Mouse (Mus musculus) kidney, embryonic 14.5 days (tissue): ENCODE measurements at regions not wholly inside any gene's neighbourhood (a gene's known extent, or its start where the extent isn't known, plus 50 kb on each side); places are given as distances from the start of the nearest gene placed in this dataset.

ENCODE experiments used
- ATAC-seq: fragments of 200-750 bp; cut with Nextera tagmentation; 2 replicates; pipeline ENCODE4 v1.8.0; 2017; ENCODE audit warnings: moderate number of reproducible peaks, mild to moderate bottlenecking, moderate TSS enrichment, moderate library complexity; ENCODE audit not compliant: low FRiP score, low TSS enrichment
- H3K27ac ChIP-seq: fragments of 300-500 bp; sonication (generic); 2 replicates; pipeline ENCODE4 v1.5.1; 2014; ENCODE audit warnings: low read depth, mild to moderate bottlenecking, low read length, moderate library complexity, mixed read lengths
- H3K27me3 ChIP-seq: fragments of 300-500 bp; sonication (generic); 2 replicates; pipeline ENCODE4 v1.6.1; 2014; ENCODE audit warnings: mild to moderate bottlenecking, low read length; ENCODE audit not compliant: control insufficient read depth, insufficient read depth
- H3K36me3 ChIP-seq: fragments of 300-500 bp; sonication (generic); 2 replicates; pipeline ENCODE4 v1.6.1; 2014; ENCODE audit warnings: low read length, mixed read lengths; ENCODE audit not compliant: control insufficient read depth, insufficient read depth
- H3K4me1 ChIP-seq: fragments of 300-500 bp; sonication (generic); 2 replicates; pipeline ENCODE4 v1.6.1; 2014; ENCODE audit warnings: low read length, mixed read lengths; ENCODE audit not compliant: control insufficient read depth, insufficient read depth
- H3K4me2 ChIP-seq: fragments of 300-500 bp; sonication (generic); replicated peaks from 2 replicates; pipeline ENCODE4 v1.6.1; 2014; ENCODE audit warnings: low read depth, mild to moderate bottlenecking, low read length
- H3K4me3 ChIP-seq: fragments of 300-500 bp; sonication (generic); 2 replicates; pipeline ENCODE4 v1.5.1; 2014; ENCODE audit warnings: mild to moderate bottlenecking, low read length
- H3K9ac ChIP-seq: fragments of 300-500 bp; sonication (generic); 2 replicates; pipeline ENCODE4 v1.6.1; 2014; ENCODE audit warnings: low read depth, mild to moderate bottlenecking, low read length, moderate library complexity
- H3K9me3 ChIP-seq: fragments of 300-500 bp; sonication (generic); 2 replicates; pipeline ENCODE4 v1.6.1; 2016; ENCODE audit warnings: low read length; ENCODE audit not compliant: control insufficient read depth
- WGBS: fragments of 180-500 bp; shearing (Covaris S2); extraction: QIAGEN DNeasy Blood & Tissue Kit; methylation state at CpG from one replicate; pipeline ENCODE4 v1.1.7; 2014; 5-methylcytosine and 5-hydroxymethylcytosine counted together

- Histone ChIP-seq H3K27ac (no peak overlapping the region), H3K4me3 (no peak overlapping the region), H3K9me3 (no peaks in the 10 kb centered on the region), H3K4me1 (peaks cover 6% of the 10 kb centered on the region; the same call in 1 of the 2 replicates), H3K9ac (no peak overlapping the region), H3K4me2 (no peak overlapping the region), H3K36me3 (no peaks in the 10 kb centered on the region), H3K27me3 (no peaks in the 10 kb centered on the region)
- no peak for ATAC-seq
- WGBS, result 61% methylated on average over 3 of the region's 3 CpGs
Measured at GRCm38 (mm10) chr1:76036316-76036715, 490.2 kb downstream of the Slc4a3 start.

- H3K27me3 ChIP-seq, result no peaks in the 10 kb centered on the region
- H3K9me3 ChIP-seq, result no peaks in the 10 kb centered on the region
- no peak overlapping the region for H3K27ac ChIP-seq
- H3K4me3 ChIP-seq, result no peak overlapping the region
- H3K4me2 ChIP-seq, result no peak overlapping the region
- H3K9ac ChIP-seq, result no peak overlapping the region
- ATAC-seq, result no peak
- no peaks in the 10 kb centered on the region for H3K36me3 ChIP-seq
- H3K4me1 ChIP-seq, result no peaks in the 10 kb centered on the region
- 75% methylated on average over 4 of the region's 4 CpGs for WGBS
Measured at GRCm38 (mm10) chr1:76039029-76039655, 493.1 kb downstream of the Slc4a3 start.

- Histone ChIP-seq H3K9me3 (no peaks in the 10 kb centered on the region), H3K4me2 (no peak overlapping the region), H3K27me3 (no peaks in the 10 kb centered on the region), H3K4me3 (no peak overlapping the region), H3K9ac (no peak overlapping the region), H3K4me1 (no peaks in the 10 kb centered on the region), H3K27ac (no peak overlapping the region), H3K36me3 (no peaks in the 10 kb centered on the region)
- WGBS, result 83% methylated on average over 4 of the region's 4 CpGs
- no peak for ATAC-seq
Measured at GRCm38 (mm10) chr1:76039661-76040060, 493.6 kb downstream of the Slc4a3 start.

GRCm38 (mm10) chr1:76050264-76050663 is 504.2 kb downstream of the Slc4a3 start:
- H3K4me2 ChIP-seq, result no peak overlapping the region
- 70% methylated on average over 1 of the region's 1 CpGs for WGBS
- no peaks in the 10 kb centered on the region for H3K27me3 ChIP-seq
- H3K27ac ChIP-seq, result no peak overlapping the region
- no peaks in the 10 kb centered on the region for H3K4me1 ChIP-seq
- no peak overlapping the region for H3K4me3 ChIP-seq
- H3K36me3 ChIP-seq, result no peaks in the 10 kb centered on the region
- no peak overlapping the region for H3K9ac ChIP-seq
- ATAC-seq, result no peak
- H3K9me3 ChIP-seq, result no peaks in the 10 kb centered on the region

- ATAC-seq, result peak; percentile 32; the same call in 1 of the 2 replicates
- Histone ChIP-seq H3K4me3 (no peak overlapping the region), H3K9ac (no peak overlapping the region), H3K27me3 (no peaks in the 10 kb centered on the region), H3K36me3 (no peaks in the 10 kb centered on the region), H3K4me2 (no peak overlapping the region), H3K27ac (no peak overlapping the region), H3K4me1 (no peaks in the 10 kb centered on the region), H3K9me3 (no peaks in the 10 kb centered on the region)
- 54% methylated on average over 10 of the region's 10 CpGs for WGBS
Measured at GRCm38 (mm10) chr1:76053378-76054171, 507.5 kb downstream of the Slc4a3 start.

- Histone ChIP-seq H3K4me3 (no peak overlapping the region), H3K36me3 (no peaks in the 10 kb centered on the region), H3K4me2 (no peak overlapping the region), H3K9ac (no peak overlapping the region), H3K9me3 (no peaks in the 10 kb centered on the region), H3K4me1 (peaks cover 6% of the 10 kb centered on the region; the same call in 1 of the 2 replicates), H3K27me3 (no peaks in the 10 kb centered on the region), H3K27ac (no peak overlapping the region)
- WGBS, result 29% methylated on average over 6 of the region's 6 CpGs
- ATAC-seq, result no peak; the same call in 1 of the 2 replicates
Measured at GRCm38 (mm10) chr1:76065783-76066182, 519.7 kb downstream of the Slc4a3 start.

GRCm38 (mm10) chr1:76070831-76071321 is 524.8 kb downstream of the Slc4a3 start:
- Histone ChIP-seq H3K27ac (no peak overlapping the region), H3K9me3 (no peaks in the 10 kb centered on the region), H3K4me1 (peaks cover 2% of the 10 kb centered on the region; the same call in 1 of the 2 replicates), H3K27me3 (no peaks in the 10 kb centered on the region), H3K36me3 (no peaks in the 10 kb centered on the region), H3K4me3 (no peak overlapping the region), H3K4me2 (no peak overlapping the region), H3K9ac (no peak overlapping the region)
- no peak for ATAC-seq
- WGBS, result 72% methylated on average over 16 of the region's 16 CpGs

- Histone ChIP-seq H3K27ac (no peak overlapping the region), H3K27me3 (no peaks in the 10 kb centered on the region), H3K4me1 (no peaks in the 10 kb centered on the region), H3K36me3 (no peaks in the 10 kb centered on the region), H3K4me2 (no peak overlapping the region), H3K4me3 (no peak overlapping the region), H3K9me3 (no peaks in the 10 kb centered on the region), H3K9ac (no peak overlapping the region)
- WGBS, result 52% methylated on average over 3 of the region's 3 CpGs
- no peak for ATAC-seq
Measured at GRCm38 (mm10) chr1:76075213-76075612, 529.1 kb downstream of the Slc4a3 start.
